Mouse (Mus musculus) urinary bladder, postnatal 0 days (tissue): ENCODE measurements around the gene Mfng. TPM values are rescaled to one million over a fixed set of nuclear protein-coding genes. Genes with fewer than 3 reads are reported as not detected.

ENCODE experiments used
- polyA plus RNA-seq: library from polyadenylated mRNA; unstranded; fragments of >200 nt; fragmentation: Nextera tagmentation; extraction: Ambion mirVana; gene quantifications from 2 replicates; pipeline ENCODE4 v1.2.1, GENCODE M21; 2015

Mfng gene
- polyA plus RNA-seq, result 5.4 and 6.4 TPM in 2 replicates

GRCm38 (mm10) chr15:78773290-78773729, at the start of gene Mfng:
Gene Mfng, minus strand, starts transcription at chr15:78773475.

GRCm38 (mm10) chr15:78802776-78803391, 29.6 kb upstream of the Mfng start, which contains the start of gene Card10:
Gene Card10, minus strand, starts transcription at chr15:78803042.

DNA sequence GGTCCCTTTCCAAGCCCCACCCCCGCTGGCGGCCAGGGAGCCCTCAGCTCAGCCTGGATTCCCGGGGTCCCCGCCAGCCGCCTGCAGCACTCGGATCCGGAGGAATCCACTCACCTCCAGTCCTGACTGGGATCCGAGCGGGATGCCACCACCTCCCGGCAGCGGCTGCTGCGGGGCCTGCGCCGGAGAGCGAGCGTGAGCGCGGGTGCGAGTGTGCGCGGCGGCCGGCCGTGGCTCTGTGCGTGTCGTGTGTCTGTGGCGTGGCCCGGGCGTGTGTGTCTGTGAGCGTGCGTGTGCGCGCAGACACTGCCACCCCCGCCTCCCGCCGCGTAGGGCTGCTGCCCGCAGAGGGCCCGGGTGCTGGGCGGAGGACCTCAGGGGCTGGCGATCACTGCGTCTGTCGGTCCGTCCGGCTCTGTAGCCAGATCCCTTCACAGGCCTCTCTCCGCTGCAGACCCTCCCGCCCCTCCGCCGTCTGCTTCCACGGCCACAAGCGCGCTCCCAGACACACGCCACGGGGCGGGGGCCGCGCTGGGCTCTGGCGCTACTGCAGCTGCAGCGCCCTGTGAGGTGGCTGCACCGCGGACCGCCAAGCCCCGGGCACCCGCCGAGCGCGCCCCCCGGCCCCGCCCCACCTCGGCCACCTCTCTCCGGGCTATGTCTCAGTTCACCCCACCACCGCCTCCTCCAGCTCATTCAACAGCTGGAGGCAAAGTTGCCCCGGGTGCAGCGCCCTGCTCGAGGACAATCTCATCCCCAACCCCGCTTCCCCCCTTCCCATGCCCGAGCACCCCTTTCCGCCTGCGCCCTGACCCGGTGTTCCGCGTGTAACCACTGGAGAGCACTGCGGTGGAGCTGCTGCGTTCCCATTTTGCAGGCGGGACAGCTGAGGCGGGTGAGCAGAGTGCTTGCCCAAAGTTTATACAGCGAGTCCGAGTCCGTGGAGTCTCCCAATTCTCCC, 54.7 kb downstream of the Mfng start, which contains the start of gene Elfn2:
TSS of gene Elfn2 (minus strand) at position 482 of the 961 bp plus-strand sequence.

Other genes starting within 250 kb of the Mfng start
- 44.3 and 44.5 TPM in 2 replicates for gene C1qtnf6, start 242.1 kb downstream of the Mfng start, polyA plus RNA-seq
- not detected in 2 replicates for gene Sstr3, start 228.8 kb downstream of the Mfng start, polyA plus RNA-seq
- gene Rac2, start 200.7 kb downstream of the Mfng start, polyA plus RNA-seq, result 7.9 and 29.7 TPM in 2 replicates
- gene Cyth4, start 176.4 kb downstream of the Mfng start, polyA plus RNA-seq, result 7.8 and 19.8 TPM in 2 replicates
- gene Elfn2, start 54.7 kb downstream of the Mfng start, polyA plus RNA-seq, result not detected in 2 replicates
- 1.4 and 1.9 TPM in 2 replicates for gene Card10, start 29.6 kb upstream of the Mfng start, polyA plus RNA-seq
- 21.3 and 24.7 TPM in 2 replicates for gene Cdc42ep1, start 69.1 kb upstream of the Mfng start, polyA plus RNA-seq
- gene Lgals2, start 82.1 kb upstream of the Mfng start, polyA plus RNA-seq, result 0.77 and 0.97 TPM in 2 replicates
- 40.6 and 40.7 TPM in 2 replicates for gene Gga1, start 103.7 kb upstream of the Mfng start, polyA plus RNA-seq
- gene Gm49510, start 126.2 kb upstream of the Mfng start, polyA plus RNA-seq, result 0.19 and 0.22 TPM in 2 replicates
- gene Sh3bp1, start 126.3 kb upstream of the Mfng start, polyA plus RNA-seq, result 15.0 and 16.9 TPM in 2 replicates
- 2.6 and 3.3 TPM in 2 replicates for gene Pdxp, start 140.4 kb upstream of the Mfng start, polyA plus RNA-seq
- 2,081 and 2,305 TPM in 2 replicates for gene Lgals1, start 153.2 kb upstream of the Mfng start, polyA plus RNA-seq
- gene Nol12, start 161.5 kb upstream of the Mfng start, polyA plus RNA-seq, result 33.8 and 37.6 TPM in 2 replicates
- 45.0 and 55.5 TPM in 2 replicates for gene Triobp, start 174.2 kb upstream of the Mfng start, polyA plus RNA-seq